Mouse (Mus musculus) neural tube, embryonic 14.5 days (tissue): ENCODE measurements around the gene Ckap4. TPM values are rescaled to one million over a fixed set of nuclear protein-coding genes. Genes with fewer than 3 reads are reported as not detected.
A peak's percentile ranks its signal among the peaks of the same experiment; 100 is the strongest.

Source experiments
- ATAC-seq: fragments of 200-750 bp; cut with Nextera tagmentation; 2 replicates; pipeline ENCODE4 v1.8.0; 2017; ENCODE audit warnings: low read depth, mild to moderate bottlenecking, moderate TSS enrichment, moderate library complexity
- H3K27ac ChIP-seq: fragments of 300-500 bp; sonication (generic); 2 replicates; pipeline ENCODE4 v1.5.1; 2014; ENCODE audit warnings: low read depth, mild to moderate bottlenecking, control low read depth, low read length, moderate library complexity, mixed read lengths
- H3K27me3 ChIP-seq: fragments of 300-500 bp; sonication (generic); 2 replicates; pipeline ENCODE4 v1.6.1; 2014; ENCODE audit warnings: low read length; ENCODE audit not compliant: control insufficient read depth, insufficient read depth
- H3K36me3 ChIP-seq: fragments of 300-500 bp; sonication (generic); 2 replicates; pipeline ENCODE4 v1.6.1; 2014; ENCODE audit warnings: low read length, mixed read lengths; ENCODE audit not compliant: control insufficient read depth, insufficient read depth
- H3K4me1 ChIP-seq: fragments of 300-500 bp; sonication (generic); 2 replicates; pipeline ENCODE4 v1.6.1; 2014; ENCODE audit warnings: low read length; ENCODE audit not compliant: control insufficient read depth, insufficient read depth
- H3K4me2 ChIP-seq: fragments of 300-500 bp; sonication (generic); 2 replicates; pipeline ENCODE4 v1.6.1; 2014; ENCODE audit warnings: mild to moderate bottlenecking, low read depth, low read length, control low read depth
- H3K4me3 ChIP-seq: fragments of 300-500 bp; sonication (generic); 2 replicates; pipeline ENCODE4 v1.5.1; 2014; ENCODE audit warnings: low read depth, low read length, control low read depth, mixed read lengths
- H3K9ac ChIP-seq: fragments of 300-500 bp; sonication (generic); replicated peaks from 2 replicates; pipeline ENCODE4 v1.6.1; 2014; ENCODE audit warnings: low read depth, mild to moderate bottlenecking, control low read depth, low read length, mixed read lengths
- H3K9me3 ChIP-seq: fragments of 300-500 bp; sonication (generic); 2 replicates; pipeline ENCODE4 v1.6.1; 2016; ENCODE audit warnings: low read length; ENCODE audit not compliant: control insufficient read depth
- WGBS: fragments of 180-500 bp; shearing (Covaris S2); extraction: QIAGEN DNeasy Blood & Tissue Kit; methylation state at CpG from one replicate; pipeline ENCODE4 v1.1.7; 2014; 5-methylcytosine and 5-hydroxymethylcytosine counted together
- polyA plus RNA-seq: library from polyadenylated mRNA; unstranded; fragments of >200 nt; fragmentation: Nextera tagmentation; extraction: Ambion mirVana; gene quantifications from 2 replicates; pipeline ENCODE4 v1.2.1, GENCODE M21; 2014

The Ckap4 gene
- polyA plus RNA-seq, 1 experiment from 2014 or later = 60.8 TPM

GRCm38 (mm10) chr10:84480146-84480545 is 53.7 kb downstream of the Ckap4 start:
- Histone ChIP-seq H3K9me3 (no peaks in the 10 kb centered on the region), H3K36me3 (no peaks in the 10 kb centered on the region), H3K27me3 (no peaks in the 10 kb centered on the region), H3K4me3 (no peak overlapping the region), H3K9ac (no peak overlapping the region), H3K27ac (no peak overlapping the region), H3K4me1 (0 out of 2 replicates have a peak, but pooled peaks cover 3% of the 10 kb centered on the region), H3K4me2 (no peak overlapping the region)
- WGBS = 47% methylated on average over 4 of the region's 4 CpGs
- ATAC-seq = no peak

GRCm38 (mm10) chr10:84477613-84478076 is 56.2 kb downstream of the Ckap4 start:
- 2% methylated on average over 3 of the region's 3 CpGs for WGBS

GRCm38 (mm10) chr10:84477045-84477612 is 56.7 kb downstream of the Ckap4 start:
- no peak overlapping the region for H3K4me3 ChIP-seq
- H3K27ac ChIP-seq = no peak overlapping the region
- H3K9me3 ChIP-seq = no peaks in the 10 kb centered on the region
- ATAC-seq = no peak
- no peak overlapping the region for H3K9ac ChIP-seq
- H3K4me1 ChIP-seq = 0 out of 2 replicates have a peak, but pooled peaks cover 3% of the 10 kb centered on the region
- no peak overlapping the region for H3K4me2 ChIP-seq
- 40% methylated on average over 4 of the region's 4 CpGs for WGBS
- H3K27me3 ChIP-seq = no peaks in the 10 kb centered on the region
- H3K36me3 ChIP-seq = no peaks in the 10 kb centered on the region

More at GRCm38 (mm10) chr10:84477613-84478076, 56.2 kb downstream of the Ckap4 start:
- Histone ChIP-seq H3K4me2 (no peak overlapping the region), H3K4me3 (no peak overlapping the region), H3K9me3 (no peaks in the 10 kb centered on the region), H3K4me1 (0 out of 2 replicates have a peak, but pooled peaks cover 3% of the 10 kb centered on the region), H3K27ac (no peak overlapping the region), H3K9ac (no peak overlapping the region), H3K36me3 (no peaks in the 10 kb centered on the region), H3K27me3 (no peaks in the 10 kb centered on the region)
- ATAC-seq = peak; percentile 31; the same call in 1 of the 2 replicates

Other genes starting within 250 kb of the Ckap4 start
- gene Nuak1, start 93.5 kb downstream of the Ckap4 start, polyA plus RNA-seq = 3.9 and 4.9 TPM in 2 replicates
- gene Tcp11l2, start 42.6 kb upstream of the Ckap4 start, polyA plus RNA-seq = 33.8 and 34.0 TPM in 2 replicates
- gene Polr3b, start 88.2 kb upstream of the Ckap4 start, polyA plus RNA-seq = 18.5 and 19.4 TPM in 2 replicates
- gene Rfx4, start 222.0 kb upstream of the Ckap4 start, polyA plus RNA-seq = 23.2 and 24.5 TPM in 2 replicates